Mouse (Mus musculus) kidney, adult 10 weeks (tissue): Measurements from ENCODE around the gene Cyp20a1. TPM values are rescaled to one million over a fixed set of nuclear protein-coding genes. Genes with fewer than 3 reads are reported as not detected.

Experiments
- polyA plus RNA-seq: library from polyadenylated mRNA; stranded (reverse); fragments of 350-450 nt; fragmentation: Illumina TruSeq; extraction: RNeasy Lipid Tissue Mini Kit (QIAGEN cat#74804); gene quantifications from one replicate; pipeline ENCODE4 v1.2.3, GENCODE M21; 2014; ENCODE audit warnings: low read depth, low replicate concordance

Gene Cyp20a1
- polyA plus RNA-seq = 41.6 TPM

GRCm38 (mm10) chr1:60342808-60343629 lies at the start of gene Cyp20a1:
Gene Cyp20a1, plus strand, starts transcription at chr1:60343323.

GRCm38 (mm10) chr1:60409168-60409828 lies 66.2 kb downstream of the Cyp20a1 start, which contains the start of gene Abi2:
Gene Abi2, plus strand, starts transcription at chr1:60409619.

Other genes with a start within 250 kb of the Cyp20a1 start
- gene Carf, start 245.1 kb upstream of the Cyp20a1 start, polyA plus RNA-seq = 9.1 TPM
- 18.2 TPM for gene Wdr12, start 244.7 kb upstream of the Cyp20a1 start, polyA plus RNA-seq
- 47.5 TPM for gene Nbeal1, start 162.7 kb upstream of the Cyp20a1 start, polyA plus RNA-seq
- gene Abi2, start 66.3 kb downstream of the Cyp20a1 start, polyA plus RNA-seq = 29.1 TPM
- gene Raph1, start 223.8 kb downstream of the Cyp20a1 start, polyA plus RNA-seq = 16.1 TPM